Mouse (Mus musculus) lung, adult 2 months (tissue): Measurements from ENCODE around the gene Top1.

Source experiments
- CTCF ChIP-seq: fragments of 200-500 bp; IDR thresholded peaks from 2 replicates; pipeline ENCODE4 v1.5.1; 2011; ENCODE audit warnings: mild to moderate bottlenecking, low read length, control low read depth; ENCODE audit not compliant: insufficient read depth
- POLR2A ChIP-seq: fragments of 200-500 bp; IDR thresholded peaks from 2 replicates; pipeline ENCODE4 v1.6.1; 2011; ENCODE audit warnings: low read depth, mild to moderate bottlenecking, control low read depth, low read length, borderline replicate concordance; ENCODE audit errors: extremely low read depth

- TF ChIP-seq CTCF (no peak), POLR2A (no peak)
These were observed 5.5 kb downstream of the Top1 start for GRCm38 (mm10) chr2:160651165-160651564.
